Mouse (Mus musculus): ENCODE measurements around the gene Wnt3a.
"Not testable (repeated sequence)": the region's sequence is repeated elsewhere in the genome, so short reads cannot be mapped to it uniquely, and the experiment has no call there.

Gene Wnt3a

DNA sequence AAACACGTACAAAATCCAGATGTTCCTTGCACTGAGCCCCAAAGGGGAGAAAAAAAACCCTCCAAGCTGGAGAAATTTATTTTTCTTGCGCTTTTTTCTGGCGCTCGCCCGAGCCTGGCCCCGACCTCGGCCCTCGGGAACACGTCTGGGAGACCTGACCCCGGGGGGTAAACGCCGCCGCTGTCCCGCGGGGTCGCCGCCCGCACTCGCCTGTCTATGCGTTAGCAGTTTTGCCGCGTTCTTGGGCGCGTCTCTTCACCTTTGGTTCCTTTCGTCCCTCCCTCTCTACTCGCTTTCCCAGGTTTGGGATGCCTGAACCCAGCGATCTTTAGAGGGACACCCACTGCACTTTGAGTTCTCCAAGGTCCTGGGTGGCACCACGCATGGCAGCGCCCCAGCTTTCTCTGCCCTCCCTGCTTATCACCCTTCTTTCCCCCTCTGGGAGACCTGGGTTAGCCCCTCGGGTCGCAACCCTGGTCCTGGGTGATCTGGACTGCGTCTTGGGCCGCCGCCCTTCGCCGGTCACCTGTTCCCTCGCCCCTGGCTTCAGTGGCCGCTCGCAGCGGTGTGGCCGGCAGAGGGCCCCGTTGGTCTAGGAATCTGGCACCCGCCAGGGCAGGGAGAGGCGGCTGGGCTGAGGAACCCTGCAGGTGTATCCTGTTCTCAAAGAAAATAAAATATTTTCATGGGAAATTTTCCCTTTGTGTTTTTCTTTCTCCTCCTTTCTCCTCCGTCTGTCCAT, 17.0 kb upstream of the Wnt3a start:
- DNase-seq (ENCODE audit: low read depth) = peak; percentile 10

DNA sequence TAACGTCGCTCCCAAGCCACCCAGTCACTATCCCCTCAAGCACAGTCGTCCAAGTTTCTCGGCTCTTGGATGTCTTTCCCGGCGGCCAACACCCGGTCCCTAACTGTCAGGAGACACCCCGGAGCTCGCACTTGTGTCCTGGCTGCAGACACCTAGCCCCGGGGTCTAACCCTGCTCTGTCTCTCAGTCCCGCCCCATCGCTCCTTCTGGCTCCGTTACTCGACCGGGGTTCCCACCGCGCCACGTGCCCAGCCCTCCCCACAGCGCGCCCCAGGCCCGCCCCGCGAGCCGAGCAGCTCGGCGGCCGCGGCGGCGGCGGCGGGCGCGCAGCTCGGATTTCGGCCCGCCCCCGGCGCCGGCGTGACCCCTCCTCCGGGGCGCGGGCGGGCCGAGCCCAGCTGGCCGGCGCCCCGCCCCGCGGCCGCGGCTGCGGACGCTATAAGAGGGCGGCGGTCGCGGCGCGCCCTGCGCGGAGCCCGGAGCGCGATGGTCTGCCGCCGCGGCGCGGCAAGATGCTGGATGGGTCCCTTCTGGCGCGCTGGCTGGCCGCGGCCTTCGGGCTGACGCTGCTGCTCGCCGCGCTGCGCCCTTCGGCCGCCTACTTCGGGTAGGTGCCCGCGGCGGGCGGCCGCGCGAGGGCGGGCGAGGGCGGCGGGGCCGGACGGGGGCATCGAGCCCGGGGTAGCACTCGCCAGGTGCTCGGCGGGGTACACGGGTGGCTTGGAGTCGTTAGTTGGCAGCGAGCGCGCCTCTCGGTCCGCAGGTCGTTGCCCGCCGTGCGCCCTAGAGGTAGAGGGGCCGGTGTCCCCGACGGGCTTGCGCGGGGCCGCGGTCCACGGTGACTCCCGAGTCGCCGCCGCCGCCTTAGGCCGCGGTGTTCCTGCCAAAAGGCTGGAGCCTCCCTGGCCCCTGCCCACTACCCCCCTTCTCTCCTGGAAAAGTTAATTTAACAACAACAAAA, 16.2 kb upstream of the Wnt3a start, which contains the start of gene Wnt9a:
TSS of gene Wnt9a (plus strand) at position 468 of the 961 bp plus-strand sequence.
- no peak for DNase-seq (ENCODE audit: low read depth)

DNA sequence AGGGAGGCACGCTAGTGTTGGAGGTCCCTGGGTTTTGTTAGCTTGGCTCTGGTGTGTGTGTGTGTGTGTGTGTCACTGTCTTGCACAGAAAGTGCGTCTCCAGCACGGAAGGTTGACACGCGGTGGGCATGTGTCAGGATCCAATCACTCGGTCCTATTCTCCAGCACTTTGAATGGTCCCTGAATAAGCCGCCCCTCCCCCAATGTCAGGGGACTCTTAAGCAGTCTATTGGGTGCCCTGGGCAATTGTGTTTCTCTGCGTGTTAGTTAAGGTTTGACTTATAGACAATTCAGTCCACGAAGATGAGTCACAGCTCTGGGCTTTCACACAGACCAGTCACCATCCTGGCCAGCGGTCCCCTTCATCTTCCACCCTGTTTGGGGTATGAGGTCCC, 15.3 kb upstream of the Wnt3a start:
- DNase-seq (ENCODE audit: low read depth) = no peak

DNA sequence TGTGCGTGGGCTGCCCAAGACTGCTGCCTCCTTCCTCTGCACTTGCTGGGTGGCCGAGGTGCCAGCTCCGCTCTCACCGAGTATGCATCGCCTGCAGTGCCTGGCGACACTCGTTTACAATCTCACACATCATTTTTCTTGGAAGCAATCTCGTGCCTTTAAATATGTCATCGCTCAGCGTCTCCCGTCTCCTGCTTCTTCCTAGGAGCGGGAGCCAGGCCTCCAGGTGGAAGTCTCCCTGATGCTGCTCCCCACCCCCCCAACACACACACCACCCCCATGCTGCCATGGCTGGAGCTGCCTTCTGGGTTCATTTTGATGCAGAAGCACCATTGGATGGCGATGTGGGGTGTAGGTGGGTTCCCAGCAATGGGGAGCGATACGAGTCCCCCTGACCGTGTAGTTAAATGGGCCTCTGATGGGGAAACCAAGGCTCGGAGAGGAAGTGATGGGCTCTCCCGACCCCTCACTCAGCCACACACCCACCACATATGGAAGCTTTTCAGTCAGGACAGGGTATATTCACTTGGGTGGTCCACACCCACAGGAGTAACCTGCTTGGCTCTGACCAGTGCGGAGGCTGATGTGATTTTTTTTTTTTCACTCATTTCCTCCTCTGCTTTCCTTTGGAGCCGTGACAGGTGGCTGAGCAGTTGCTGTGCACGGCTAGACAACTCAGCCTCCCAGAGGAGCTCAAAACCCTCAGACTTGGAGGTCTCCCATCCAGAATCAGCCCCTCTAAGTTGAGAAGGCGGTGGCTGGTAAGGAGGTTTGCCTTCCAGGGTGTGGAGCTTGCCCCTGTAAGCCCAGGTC, 14.7 kb upstream of the Wnt3a start:
- no peak for DNase-seq (ENCODE audit: low read depth)

DNA sequence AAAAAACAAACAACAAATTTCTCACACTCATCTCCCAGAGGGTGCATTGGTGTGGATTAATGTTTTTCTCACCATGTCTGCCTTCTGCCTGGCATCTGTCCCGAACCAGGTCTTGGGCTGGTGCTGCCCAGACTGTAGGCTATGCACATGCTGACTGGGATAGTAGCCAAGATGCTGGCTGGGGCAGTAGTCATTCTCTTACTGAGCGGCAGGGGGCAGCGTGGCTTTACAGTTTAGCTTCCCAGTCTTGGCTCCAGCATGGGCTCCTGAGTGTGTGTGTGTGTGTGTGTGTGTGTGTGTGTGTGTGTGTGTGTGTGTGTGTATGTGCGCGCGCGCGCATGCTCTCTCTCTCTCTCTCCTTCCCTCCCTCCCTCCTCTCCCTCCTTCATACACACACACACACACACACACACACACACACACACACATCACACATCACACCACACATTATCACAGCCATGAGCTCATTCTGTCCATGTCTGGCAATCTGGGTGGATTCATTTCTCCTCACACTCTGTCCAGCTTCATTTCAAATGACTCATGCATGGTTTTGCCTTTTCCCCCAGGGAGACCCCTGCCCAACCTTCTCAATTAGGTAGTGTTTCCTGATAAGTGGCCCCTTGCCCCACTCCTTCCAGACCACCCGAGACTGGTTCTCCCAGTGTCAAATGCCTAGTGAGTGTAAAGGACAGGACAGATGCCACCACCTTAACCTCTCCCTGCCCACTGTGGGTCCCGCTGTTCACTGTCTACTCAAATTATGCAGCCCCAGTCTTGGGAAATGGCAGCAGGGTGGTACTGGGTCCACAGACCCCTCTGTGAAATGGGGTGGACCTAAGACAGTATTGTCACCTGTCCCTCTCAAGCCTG, 12.4 kb upstream of the Wnt3a start:
- peak; percentile 67 for DNase-seq (ENCODE audit: low read depth)

DNA sequence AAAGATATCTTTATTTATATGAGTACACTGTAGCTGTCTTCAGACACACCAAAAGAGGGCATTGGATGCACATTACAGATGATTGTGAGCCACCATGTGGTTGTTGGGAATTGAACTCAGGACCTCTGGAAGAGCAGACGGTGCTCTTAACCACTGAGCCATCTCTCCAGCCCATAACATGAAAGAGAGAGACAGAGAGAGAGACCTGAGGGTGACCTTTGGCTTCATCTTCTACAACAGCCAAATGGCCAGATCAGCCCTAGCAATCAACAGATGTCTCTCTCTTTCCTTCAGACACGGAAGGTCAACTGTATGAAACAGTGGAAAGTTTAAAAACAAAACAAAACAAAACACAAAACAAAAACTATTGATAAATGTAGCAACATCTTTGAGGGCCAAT, 10.5 kb upstream of the Wnt3a start:
- DNase-seq (ENCODE audit: low read depth) = not testable (repeated sequence)

DNA sequence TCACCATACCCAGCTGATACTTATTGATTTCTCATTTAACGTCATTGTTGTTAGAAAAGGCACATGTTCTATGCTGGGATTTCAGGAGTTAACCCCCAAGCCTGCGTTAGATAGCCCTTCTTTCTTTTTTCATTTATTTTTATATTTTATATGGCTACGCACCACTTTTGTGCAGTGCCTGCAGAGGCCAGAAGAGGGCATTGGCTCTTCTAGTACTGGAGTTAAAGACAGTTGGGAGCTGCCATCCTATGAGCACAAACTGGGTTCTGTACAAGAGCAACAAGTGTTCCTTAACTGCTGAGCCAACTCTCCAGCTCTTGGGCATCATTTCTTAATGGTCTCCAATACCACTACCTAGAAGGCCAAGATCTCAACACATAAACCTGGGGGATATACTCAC, 9.6 kb upstream of the Wnt3a start:
- peak; percentile 47 for DNase-seq (ENCODE audit: low read depth)

DNA sequence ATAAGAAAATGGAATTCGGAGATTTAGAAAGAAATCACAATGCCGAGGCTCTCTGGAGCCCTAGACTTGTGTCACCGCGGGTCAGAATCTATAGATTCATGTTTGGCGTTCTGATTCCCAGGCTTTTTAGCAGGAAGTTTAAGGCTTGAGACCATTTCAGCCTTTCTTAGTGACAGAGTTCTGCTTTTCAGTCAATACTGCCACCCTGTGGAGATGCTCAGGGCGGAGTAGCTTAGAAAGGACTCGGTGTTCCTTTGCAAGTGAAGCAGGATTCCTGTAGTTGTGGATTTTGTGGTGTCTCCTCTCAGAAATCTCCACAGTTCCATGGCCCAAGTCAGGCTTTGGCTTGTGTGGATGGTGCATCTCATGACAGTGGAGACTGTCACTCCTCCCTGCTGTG, 7.4 kb upstream of the Wnt3a start:
- DNase-seq (ENCODE audit: low read depth) = no peak

DNA sequence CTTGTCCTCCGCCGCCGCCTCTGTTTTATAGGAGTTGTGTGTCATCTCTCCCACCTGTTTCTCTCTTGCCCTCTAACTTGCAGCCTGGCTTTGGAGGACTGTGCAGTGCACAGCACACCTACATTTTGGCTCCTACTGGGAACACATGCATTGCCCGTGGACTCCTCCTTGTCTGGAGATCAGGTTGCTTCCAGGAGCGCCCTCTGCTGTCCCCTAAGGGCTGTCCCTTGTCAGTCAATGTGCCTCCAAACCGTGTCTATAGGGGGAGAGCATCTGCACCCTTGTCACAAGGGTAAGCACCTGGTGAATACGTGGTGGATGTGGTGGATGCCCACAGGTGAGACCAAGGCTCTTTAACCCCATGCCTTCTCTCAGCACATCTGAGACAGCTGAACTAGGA, 3.1 kb upstream of the Wnt3a start:
- peak; percentile 52 for DNase-seq (ENCODE audit: low read depth)

DNA sequence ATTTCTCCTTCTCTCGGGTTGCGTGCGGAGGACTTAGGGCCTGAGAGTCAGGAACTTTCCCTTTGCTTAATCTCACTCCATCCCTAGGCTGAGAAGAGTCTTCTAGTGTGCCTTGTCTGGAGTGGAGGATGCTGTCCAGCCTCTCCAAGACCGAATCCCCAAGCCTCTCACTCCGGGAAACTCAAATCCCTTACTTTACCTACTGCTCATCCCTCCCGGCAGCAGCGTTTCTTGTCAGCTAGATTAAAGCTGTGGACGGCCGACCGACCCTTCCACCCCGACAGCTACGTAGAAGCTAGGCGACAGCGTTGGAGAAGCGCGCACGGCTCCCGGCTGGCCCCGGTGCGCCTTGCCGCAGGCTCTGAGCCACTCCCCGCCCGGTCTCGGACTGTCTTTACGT, 846 bp downstream of the Wnt3a start:
- DNase-seq (ENCODE audit: low read depth) = no peak

DNA sequence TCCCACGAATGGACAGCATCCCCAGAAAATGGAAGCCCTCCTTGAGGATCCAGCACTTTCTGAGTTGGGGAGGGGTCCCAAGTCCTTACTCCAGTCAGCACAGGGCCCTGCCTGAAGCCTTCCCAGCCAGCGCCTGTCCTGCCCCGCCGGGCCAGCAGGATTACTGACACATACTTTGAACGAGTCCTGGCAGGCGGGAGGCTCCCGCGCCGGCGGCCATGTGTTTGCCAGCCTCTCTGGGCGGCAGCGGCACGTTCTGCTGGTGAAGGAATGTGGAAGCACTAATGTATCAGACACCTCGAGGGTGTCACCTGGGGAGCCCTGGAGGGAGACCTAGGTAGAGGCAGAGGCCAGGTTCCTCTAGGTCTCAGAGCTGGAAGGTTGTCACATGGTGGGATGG, 6.4 kb downstream of the Wnt3a start:
- DNase-seq (ENCODE audit: low read depth) = no peak

DNA sequence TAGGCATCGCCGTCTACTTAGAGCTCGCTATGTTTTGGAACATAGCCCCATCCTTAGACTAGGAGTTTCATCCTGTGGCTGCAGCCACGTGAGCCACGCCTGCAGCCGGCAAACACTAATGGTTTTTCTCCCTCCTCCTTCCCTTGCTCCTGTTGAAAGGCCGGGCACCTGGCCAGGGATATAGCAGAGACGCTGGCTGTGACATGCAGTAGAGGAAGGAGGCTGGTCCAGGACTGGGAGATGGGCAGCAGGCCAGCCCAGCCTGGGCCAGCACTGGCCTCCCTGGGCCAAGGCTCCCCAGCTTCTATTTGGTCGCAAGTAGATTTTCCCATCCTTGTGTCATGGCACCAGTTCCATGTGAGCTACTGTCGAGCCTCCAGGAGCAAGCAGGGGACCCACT, 7.6 kb downstream of the Wnt3a start:
- no peak for DNase-seq (ENCODE audit: low read depth)

DNA sequence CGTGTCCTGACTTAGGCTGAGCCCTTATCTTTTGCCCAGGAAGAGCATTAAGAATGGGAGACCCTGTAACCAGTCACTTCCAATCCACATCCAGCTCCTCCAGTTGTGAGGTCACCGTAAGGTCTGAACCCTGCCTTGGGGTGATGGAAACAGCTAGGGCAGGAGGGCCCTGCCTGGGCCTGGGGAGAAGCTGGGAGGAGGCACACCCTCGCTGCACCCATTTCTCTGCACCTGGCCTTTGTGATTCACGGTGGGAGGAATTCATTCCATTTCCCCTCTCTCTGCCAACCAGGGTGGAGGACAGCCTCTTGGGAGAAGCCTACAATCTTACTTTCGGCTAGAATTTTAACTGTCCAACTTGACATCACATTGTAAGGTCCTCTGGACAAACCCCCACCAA, 8.4 kb downstream of the Wnt3a start:
- DNase-seq (ENCODE audit: low read depth) = no peak

DNA sequence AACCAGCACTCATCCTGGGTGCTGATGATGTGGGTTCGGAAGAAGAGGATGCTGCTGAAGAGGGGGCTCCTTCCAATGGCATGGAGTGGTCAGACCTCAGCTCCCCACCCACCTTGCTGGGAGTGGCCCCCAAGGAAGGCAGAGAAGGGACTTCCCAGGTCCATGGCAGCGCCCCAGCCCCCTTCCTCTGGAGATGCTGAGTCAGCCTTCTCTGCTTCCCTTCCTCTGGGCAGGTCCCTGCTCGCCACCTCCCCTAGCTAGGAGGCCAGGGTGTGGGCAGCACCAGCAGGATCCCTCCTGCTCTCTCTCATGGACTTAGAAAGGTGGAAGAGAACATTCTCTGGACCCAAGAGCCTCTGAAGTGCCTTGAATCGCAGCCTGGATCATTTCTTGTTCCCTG, 12.5 kb downstream of the Wnt3a start:
- DNase-seq (ENCODE audit: low read depth) = no peak

DNA sequence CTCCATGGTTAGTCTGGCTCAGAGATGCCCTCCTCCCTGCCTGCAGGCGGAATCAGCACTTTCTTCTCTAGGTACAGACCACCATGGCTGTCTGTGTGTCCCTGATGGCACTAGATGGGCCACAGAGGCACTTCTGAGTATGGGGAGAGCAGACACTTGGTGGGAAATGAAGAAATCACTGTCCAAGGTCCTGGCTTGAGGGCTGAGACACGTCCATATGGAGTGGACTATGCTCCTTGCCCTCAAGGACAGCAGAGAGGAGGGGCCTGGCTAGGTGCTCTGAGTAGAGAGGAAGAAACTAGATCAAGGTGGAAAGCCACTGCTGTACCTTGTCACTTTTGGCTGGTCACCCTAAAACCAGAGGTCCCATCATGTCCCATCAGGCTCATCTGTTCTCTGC, 13.7 kb downstream of the Wnt3a start:
- DNase-seq (ENCODE audit: low read depth) = no peak

DNA sequence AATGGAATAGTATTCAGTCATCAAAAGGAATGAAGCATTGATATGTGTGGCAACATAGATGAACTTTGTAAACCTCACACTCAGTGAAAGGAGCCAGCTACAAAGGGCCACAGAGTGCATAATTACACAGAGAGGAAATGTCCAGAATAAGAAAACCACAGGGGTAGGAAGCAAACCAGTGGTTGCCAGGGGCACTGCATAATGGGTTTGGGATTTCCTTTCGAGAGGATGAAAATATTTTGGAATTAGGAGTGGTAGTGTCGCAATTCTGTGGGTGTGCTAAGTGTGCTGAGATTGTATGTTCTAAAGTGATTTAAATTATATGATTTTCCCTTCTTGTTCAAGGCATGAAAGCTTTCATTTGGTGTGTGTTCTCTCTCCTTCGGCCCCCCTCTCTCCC, 16.4 kb downstream of the Wnt3a start:
- DNase-seq (ENCODE audit: low read depth) = no peak

DNA sequence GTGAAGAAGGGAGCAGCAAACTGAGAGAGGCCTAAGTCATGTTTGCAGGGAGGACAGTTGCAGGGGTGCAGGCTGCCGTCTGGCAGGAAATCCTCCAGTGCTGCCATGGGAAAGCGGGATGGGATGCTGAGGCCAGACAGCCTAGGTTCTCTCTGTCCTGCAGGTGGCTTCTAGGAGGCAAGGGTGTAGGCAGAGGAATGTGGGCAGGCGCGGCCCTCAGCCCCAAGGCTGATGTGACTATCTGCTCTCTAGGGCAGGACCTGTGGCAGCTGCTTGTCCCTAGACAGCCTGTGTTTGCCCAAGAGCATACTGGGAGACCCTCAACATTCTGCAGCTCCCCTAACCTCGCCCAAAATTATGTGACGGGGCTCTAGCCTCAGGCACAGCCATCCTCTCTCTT, 23.8 kb downstream of the Wnt3a start:
- DNase-seq (ENCODE audit: low read depth) = no peak

DNA sequence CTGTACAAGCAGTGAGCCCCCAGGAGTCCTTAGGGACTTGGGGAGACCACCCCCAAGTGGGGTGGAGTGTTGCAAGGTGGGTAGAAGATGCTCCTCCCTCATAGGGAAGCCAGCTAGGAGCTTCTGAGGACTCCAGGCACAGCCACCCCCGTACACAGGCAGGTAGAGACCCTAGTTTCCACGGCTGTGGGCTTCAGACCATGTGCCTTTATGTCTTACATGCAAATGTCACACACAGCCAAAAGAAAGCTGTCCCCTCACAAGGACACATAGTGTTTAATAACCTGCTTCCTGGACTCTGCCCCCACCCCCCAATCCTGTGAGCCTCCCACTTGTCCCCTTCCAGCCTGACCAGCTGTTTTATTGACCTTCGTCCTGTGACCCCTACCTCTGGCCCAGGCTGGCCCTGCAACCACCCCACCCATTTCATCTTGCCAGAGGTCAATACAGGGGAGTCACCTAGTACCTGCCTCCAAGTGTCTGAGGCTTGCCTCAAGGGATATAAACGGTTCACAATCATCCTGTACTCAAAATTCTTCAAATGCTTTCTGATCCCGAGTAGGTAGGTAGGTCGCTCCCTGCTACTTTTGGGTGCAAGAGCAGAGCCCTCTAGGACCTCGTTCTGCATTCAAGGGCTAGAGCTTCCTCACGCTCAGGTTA, 25.3 kb downstream of the Wnt3a start:
- DNase-seq (ENCODE audit: low read depth) = no peak

DNA sequence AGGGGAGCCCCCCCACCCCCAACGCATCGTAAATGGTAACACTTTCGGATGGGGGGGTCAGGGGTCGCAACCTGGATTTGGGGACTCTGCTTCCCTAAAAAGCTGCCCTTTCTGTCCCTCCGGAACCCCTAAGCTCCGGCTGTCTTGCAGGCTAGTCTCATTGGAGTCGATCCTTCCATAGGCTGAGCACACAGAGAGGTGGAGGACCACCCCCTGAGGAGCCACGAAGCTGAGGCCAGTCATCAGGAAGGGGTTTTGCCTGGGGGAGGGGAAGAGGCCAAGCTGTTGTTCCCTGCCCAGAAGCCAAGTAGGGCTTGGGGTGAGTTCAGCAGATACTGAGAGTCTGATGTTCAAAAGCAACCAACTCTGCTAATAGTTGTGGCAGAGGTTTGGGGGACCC, 26.0 kb downstream of the Wnt3a start:
- no peak for DNase-seq (ENCODE audit: low read depth)

DNA sequence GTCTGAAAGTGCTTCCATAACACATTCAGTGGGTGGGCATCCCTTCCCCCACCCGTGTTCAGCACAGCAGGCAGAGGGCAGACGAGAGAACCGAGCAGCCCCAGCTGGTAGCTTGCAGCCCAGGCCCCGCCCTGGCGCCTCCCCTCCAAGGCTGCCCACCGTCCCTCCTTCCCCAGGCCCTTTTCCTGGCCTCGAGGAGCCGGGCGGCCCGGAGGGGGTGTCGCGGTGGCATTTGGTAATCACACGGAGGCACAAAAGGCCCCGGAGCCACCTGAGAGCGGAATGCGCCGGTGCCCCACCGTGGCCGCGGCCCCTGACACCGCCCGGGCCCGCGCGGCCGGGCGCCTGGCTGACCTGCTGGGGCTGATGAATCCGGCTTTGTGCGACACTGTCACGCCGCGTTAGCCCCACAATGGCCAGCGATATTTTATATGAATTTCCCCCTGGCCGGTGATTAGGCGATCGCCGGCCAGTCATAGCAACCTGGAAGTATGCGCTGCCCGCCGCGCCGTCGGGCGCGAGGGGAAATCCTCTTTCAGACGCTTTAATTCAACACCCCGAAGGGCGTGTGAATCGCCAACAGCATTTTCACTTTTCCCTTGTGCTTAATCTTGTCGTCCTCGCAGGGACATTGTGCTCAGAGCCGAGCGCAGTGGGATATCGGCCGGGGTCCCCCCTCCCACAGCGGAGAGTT, 26.5 kb downstream of the Wnt3a start:
- DNase-seq (ENCODE audit: low read depth) = no peak
